Mouse (Mus musculus) stomach, postnatal 0 days (tissue): ENCODE measurements around the gene Tmem161a.

Source experiments
- CTCF ChIP-seq: IDR thresholded peaks from 2 replicates; pipeline ENCODE4 v1.5.1; 2016; ENCODE audit warnings: antibody characterized with exemption, low read depth, mild to moderate bottlenecking, moderate library complexity
- EP300 ChIP-seq: optimal IDR thresholded peaks from 2 replicates; pipeline ENCODE3; 2016; ENCODE audit warnings: antibody characterized with exemption

GRCm38 (mm10) chr8:70136591-70136990, 35.6 kb upstream of the Tmem161a start:
- no peak for TF ChIP-seq CTCF
- no peak for TF ChIP-seq EP300
